Mouse (Mus musculus): Measurements from ENCODE around the gene Col3a1. TPM values are rescaled to one million over a fixed set of nuclear protein-coding genes. Genes with fewer than 3 reads are reported as not detected.

The Col3a1 gene
- total and polyA plus RNA-seq, 3 experiments, result not detected

GRCm38 (mm10) chr1:45329149-45329548, 17.8 kb downstream of the Col3a1 start:
- Histone ChIP-seq H3K4me3 (replicated peaks in 1 of 3; ENCODE audit: low read depth in 2 of 3, low read length in 2 of 3, poor library complexity in 1 of 3) (no peak overlapping the region), H3K9me3 (replicated peaks; ENCODE audit: low read length) (no peaks in the 10 kb centered on the region), H3K9ac (ENCODE audit: insufficient read depth, low read depth) (no peak overlapping the region), H3K4me2 (ENCODE audit: insufficient read depth, low read depth, poor library complexity, severe bottlenecking) (no peak overlapping the region), H3K4me1 (ENCODE audit: control insufficient read depth in 1 of 2, insufficient read depth in 2 of 2) (no peaks in the 10 kb centered on the region), H3K27me3 (replicated peaks) (no peaks in the 10 kb centered on the region), H3K27ac (ENCODE audit: insufficient read depth, low read depth) (no peak overlapping the region), H3K36me3 (replicated peaks in 1 of 2; ENCODE audit: control insufficient read depth in 1 of 2, insufficient read depth in 1 of 2, low read length in 1 of 2) (no peaks in the 10 kb centered on the region), H3K79me2 (replicated peaks; ENCODE audit: control insufficient read depth, extremely low read depth, insufficient read depth, poor library complexity, severe bottlenecking) (no peaks in the 10 kb centered on the region)
- no peak for DNase-seq (ENCODE audit: extremely low read depth)
- dilution Hi-C loops (cut with MboI; ENCODE audit: extremely low pct_ligation_motif_present, extremely low pct_unique_long_range_greater_than_20kb, low sequenced_read_pairs) (no loop called here), in situ Hi-C loops (cut with MboI; ENCODE audit: low pct_ligation_motif_present, low pct_unique_long_range_greater_than_20kb, low sequenced_read_pairs) (no loop called here)
- TF ChIP-seq POLR2AphosphoS2 (IDR thresholded peaks at IDR 0.05; ENCODE audit: low read depth, low read length), result no peak
- TF ChIP-seq USF2 (conservative IDR thresholded peaks at IDR 0.05; ENCODE audit: low read depth, low read length), result no peak
- peak; percentile 64 for TF ChIP-seq MAFK (IDR thresholded peaks at IDR 0.05; ENCODE audit: insufficient replicate concordance, low read length)
- no peak for TF ChIP-seq E2F4 (IDR thresholded peaks at IDR 0.05; ENCODE audit: insufficient replicate concordance, low read depth, low read length)

- no peaks in the 10 kb centered on the region for H3K36me3 ChIP-seq (replicated peaks in 1 of 2; ENCODE audit: control insufficient read depth in 1 of 2, insufficient read depth in 1 of 2, low read length in 1 of 2)
- in situ Hi-C loops (cut with MboI; ENCODE audit: low pct_ligation_motif_present, low pct_unique_long_range_greater_than_20kb, low sequenced_read_pairs) (no loop called here), dilution Hi-C loops (cut with MboI; ENCODE audit: extremely low pct_ligation_motif_present, extremely low pct_unique_long_range_greater_than_20kb, low sequenced_read_pairs) (no loop called here)
- H3K9ac ChIP-seq (ENCODE audit: insufficient read depth, low read depth), result no peak overlapping the region
- H3K4me1 ChIP-seq (ENCODE audit: control insufficient read depth in 1 of 2, insufficient read depth in 2 of 2), result no peaks in the 10 kb centered on the region
- H3K27me3 ChIP-seq (replicated peaks), result no peaks in the 10 kb centered on the region
- no peak overlapping the region for H3K27ac ChIP-seq (ENCODE audit: insufficient read depth, low read depth)
- H3K4me2 ChIP-seq (ENCODE audit: insufficient read depth, low read depth, poor library complexity, severe bottlenecking), result no peak overlapping the region
- DNase-seq (ENCODE audit: extremely low read depth), result no peak
- H3K9me3 ChIP-seq (replicated peaks; ENCODE audit: low read length), result no peaks in the 10 kb centered on the region
- no peak overlapping the region for H3K4me3 ChIP-seq (replicated peaks in 1 of 3; ENCODE audit: low read depth in 2 of 3, low read length in 2 of 3, poor library complexity in 1 of 3)
- no peaks in the 10 kb centered on the region for H3K79me2 ChIP-seq (replicated peaks; ENCODE audit: control insufficient read depth, extremely low read depth, insufficient read depth, poor library complexity, severe bottlenecking)
- TF ChIP-seq RAD21 (IDR thresholded peaks at IDR 0.05; ENCODE audit: low read depth, low read length) (no peak), ETS1 (conservative IDR thresholded peaks at IDR 0.05; ENCODE audit: low read depth, low read length) (no peak), MAZ (IDR thresholded peaks at IDR 0.05; ENCODE audit: low read depth, low read length) (no peak), CTCF (conservative IDR thresholded peaks at IDR 0.05 in 1 of 2, IDR thresholded peaks at IDR 0.05 in 1 of 2; ENCODE audit: low read depth in 2 of 2, low read length in 2 of 2) (no peak), NRF1 (IDR thresholded peaks at IDR 0.05; ENCODE audit: low read depth, low read length) (no peak), USF1 (IDR thresholded peaks at IDR 0.05; ENCODE audit: low read depth, low read length) (no peak), POLR2A (IDR thresholded peaks at IDR 0.05; ENCODE audit: low read depth, low read length) (no peak), MEF2A (IDR thresholded peaks at IDR 0.05; ENCODE audit: borderline replicate concordance, low read depth, low read length) (no peak)
Observed at GRCm38 (mm10) chr1:45355944-45356343, 44.6 kb downstream of the Col3a1 start.

- H3K4me2 ChIP-seq (ENCODE audit: insufficient read depth, low read depth, poor library complexity, severe bottlenecking), result no peak overlapping the region
- H3K9me3 ChIP-seq (replicated peaks; ENCODE audit: low read length), result no peaks in the 10 kb centered on the region
- H3K27ac ChIP-seq (ENCODE audit: insufficient read depth, low read depth), result no peak overlapping the region
- no peaks in the 10 kb centered on the region for H3K27me3 ChIP-seq (replicated peaks)
- TF ChIP-seq EP300 (IDR thresholded peaks at IDR 0.05; ENCODE audit: low read length), result no peak
- no peak for TF ChIP-seq NELFE (IDR thresholded peaks at IDR 0.05; ENCODE audit: low read depth, low read length)
- TF ChIP-seq TCF12 (IDR thresholded peaks at IDR 0.05; ENCODE audit: low read depth, low read length), result no peak
- TF ChIP-seq USF1 (IDR thresholded peaks at IDR 0.05; ENCODE audit: low read depth, low read length), result no peak
- no peak for TF ChIP-seq RCOR1 (conservative IDR thresholded peaks at IDR 0.05; ENCODE audit: low read depth, low read length)
- no peak for TF ChIP-seq MXI1 (IDR thresholded peaks at IDR 0.05; ENCODE audit: low read depth, low read length)
- H3K4me1 ChIP-seq (ENCODE audit: control insufficient read depth in 1 of 2, insufficient read depth in 2 of 2), result no peaks in the 10 kb centered on the region
- no peaks in the 10 kb centered on the region for H3K36me3 ChIP-seq (replicated peaks in 1 of 2; ENCODE audit: control insufficient read depth in 1 of 2, insufficient read depth in 1 of 2, low read length in 1 of 2)
- H3K4me3 ChIP-seq (replicated peaks in 1 of 3; ENCODE audit: low read depth in 2 of 3, low read length in 2 of 3, poor library complexity in 1 of 3), result no peak overlapping the region
- no peak overlapping the region for H3K9ac ChIP-seq (ENCODE audit: insufficient read depth, low read depth)
- in situ Hi-C loops (cut with MboI; ENCODE audit: low pct_ligation_motif_present, low pct_unique_long_range_greater_than_20kb, low sequenced_read_pairs) (no loop called here), dilution Hi-C loops (cut with MboI; ENCODE audit: extremely low pct_ligation_motif_present, extremely low pct_unique_long_range_greater_than_20kb, low sequenced_read_pairs) (no loop called here)
- no peak for DNase-seq (ENCODE audit: extremely low read depth)
- no peaks in the 10 kb centered on the region for H3K79me2 ChIP-seq (replicated peaks; ENCODE audit: control insufficient read depth, extremely low read depth, insufficient read depth, poor library complexity, severe bottlenecking)
Observed at GRCm38 (mm10) chr1:45358020-45358419, 46.7 kb downstream of the Col3a1 start.

Data from CH12.LX (cell line).